Mouse (Mus musculus): Measurements from ENCODE around the gene Zfp354b.
A peak's percentile ranks its signal among the peaks of the same experiment; 100 is the strongest.

The Zfp354b gene

GRCm38 (mm10) chr11:50931451-50931866 lies at the start of gene Zfp354b:
Gene Zfp354b (minus strand): TSS chr11:50931633.
- DNase-seq = peak; percentile 87 to 94

DNA sequence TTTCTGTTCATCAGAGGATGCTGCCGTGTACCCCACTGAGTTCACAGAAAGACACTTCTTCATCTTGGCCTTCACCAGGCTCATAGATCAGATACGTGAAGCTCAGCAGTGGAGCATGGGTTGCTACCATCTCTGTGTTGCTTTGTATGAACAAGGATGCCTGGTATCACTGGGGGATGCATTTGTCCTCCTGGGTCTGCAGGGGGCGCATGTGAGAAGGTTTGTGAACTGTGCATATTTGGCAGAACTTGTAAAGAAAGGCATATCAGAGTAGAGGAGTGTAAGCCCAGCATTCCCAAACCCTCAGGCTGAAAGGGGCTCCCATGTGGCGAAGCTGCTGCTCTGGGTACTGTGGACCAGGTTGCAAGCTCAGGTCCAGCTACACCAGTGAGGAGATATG lies 45.8 kb upstream of the Zfp354b start:
- peak in 1 of 2 experiments; percentile 1 for DNase-seq

DNA sequence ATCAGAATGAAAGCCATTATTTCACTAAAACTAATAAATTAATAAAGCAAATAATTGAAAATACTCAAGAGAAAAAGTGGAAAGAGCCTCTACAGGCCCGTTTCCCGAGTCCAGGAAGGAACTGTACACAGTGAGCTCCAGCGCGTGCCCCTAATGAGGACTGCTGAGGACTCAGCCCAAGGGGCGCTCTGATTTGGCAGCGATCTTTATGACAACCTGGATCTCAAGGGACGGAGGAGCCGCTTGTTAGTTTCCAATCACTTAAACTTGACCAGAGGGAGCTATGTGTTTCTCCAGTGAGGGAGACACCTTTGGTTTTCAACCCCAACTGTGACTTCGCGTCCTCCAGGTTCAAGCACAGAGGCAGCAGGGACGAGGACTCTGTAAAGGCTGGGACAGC lies 34.8 kb upstream of the Zfp354b start, which contains the start of gene Olfr1378:
TSS of gene Olfr1378 (plus strand) at position 301 of the 400 bp plus-strand sequence.
- no peak for DNase-seq

- no peak for DNase-seq
Measured at GRCm38 (mm10) chr11:50964886-50965285, 33.5 kb upstream of the Zfp354b start.

DNA sequence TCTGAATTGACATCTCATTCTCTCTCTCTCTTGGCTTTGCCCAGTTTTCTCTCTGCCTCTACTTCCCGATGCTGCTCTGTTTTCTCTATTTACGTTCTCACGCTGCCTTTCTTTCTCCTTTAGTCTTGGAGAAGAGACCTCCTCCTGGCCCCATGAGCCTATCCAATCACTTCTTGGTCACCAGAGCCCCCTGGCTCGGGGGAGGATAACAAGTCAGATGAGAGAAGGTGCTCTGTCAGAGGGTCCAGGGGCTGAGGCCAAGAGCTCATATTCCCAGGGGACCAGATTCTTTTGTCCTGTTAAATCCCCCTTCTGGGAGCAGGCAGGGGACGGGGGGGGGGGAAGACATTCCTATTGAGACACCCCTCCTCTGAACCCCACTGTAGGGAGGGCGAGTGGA lies 22.2 kb upstream of the Zfp354b start, which contains the start of gene Prop1:
TSS of gene Prop1 (minus strand) at position 101 of the 400 bp plus-strand sequence.
- DNase-seq = no peak

- no peak for DNase-seq
Measured at GRCm38 (mm10) chr11:50952290-50952689, 20.9 kb upstream of the Zfp354b start.

- DNase-seq = no peak
Measured at GRCm38 (mm10) chr11:50943506-50943905, 12.1 kb upstream of the Zfp354b start, which contains the start of gene 4933414I15Rik. Gene 4933414I15Rik (minus strand): TSS chr11:50943765.

DNA sequence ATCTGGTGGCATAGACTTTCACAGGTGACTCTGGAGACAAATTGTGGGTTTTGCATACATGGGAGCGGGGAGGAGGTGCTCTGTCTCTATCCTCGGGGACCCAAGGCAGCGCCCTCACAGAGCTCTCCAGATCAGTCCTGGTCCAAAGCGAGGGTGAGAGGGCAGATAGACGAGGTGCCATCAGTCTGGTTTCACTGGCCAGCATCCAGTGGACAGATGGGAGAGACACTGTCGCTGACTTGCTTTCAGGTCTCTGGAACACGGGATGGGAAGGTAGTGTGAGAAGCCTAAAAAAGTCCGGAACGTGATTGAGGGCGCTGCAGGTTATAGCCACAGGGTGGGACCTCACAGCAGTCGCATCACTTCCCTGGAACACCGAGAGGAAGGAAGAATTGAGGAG lies 11.0 kb upstream of the Zfp354b start:
- DNase-seq = no peak

DNA sequence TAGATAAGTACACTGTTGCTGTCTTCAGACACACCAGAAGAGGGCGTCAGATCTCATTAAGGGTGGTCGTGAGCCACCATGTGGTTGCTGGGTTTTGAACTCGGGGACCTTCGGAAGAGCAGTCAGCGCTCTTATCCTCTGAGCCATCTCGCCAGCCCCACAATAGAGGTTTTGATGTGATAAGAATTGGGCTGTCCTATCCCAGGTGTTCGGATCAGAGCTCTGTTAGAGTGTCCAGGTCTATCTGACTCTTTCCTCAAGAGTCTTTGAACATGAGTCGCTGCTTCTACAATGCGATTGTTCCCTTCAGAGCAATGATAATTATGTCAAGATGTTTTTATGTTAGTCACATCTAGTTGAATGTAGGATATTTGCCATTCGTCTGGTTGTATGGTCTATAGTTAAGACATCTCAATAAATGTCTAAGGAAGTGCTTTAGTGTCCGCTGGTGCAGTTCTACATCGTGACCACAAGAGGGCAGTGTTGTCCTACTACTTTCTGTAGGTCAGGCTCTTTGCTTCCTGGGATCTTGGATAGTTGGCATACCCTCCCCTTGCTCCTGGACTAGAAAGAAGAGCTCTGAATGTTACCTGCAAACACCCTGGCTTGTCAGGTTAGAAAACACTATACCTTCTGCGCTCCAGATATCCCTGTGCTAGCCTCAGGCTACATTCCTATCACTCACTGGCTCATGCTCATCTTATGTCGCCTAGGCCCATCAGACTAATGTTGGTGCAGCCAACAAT lies 8.4 kb upstream of the Zfp354b start:
- DNase-seq = peak; percentile 29 to 38

- no peak for DNase-seq
Measured at GRCm38 (mm10) chr11:50938435-50938834, 7.0 kb upstream of the Zfp354b start.

GRCm38 (mm10) chr11:50932040-50932439 lies 607 bp upstream of the Zfp354b start:
- no peak for DNase-seq

DNA sequence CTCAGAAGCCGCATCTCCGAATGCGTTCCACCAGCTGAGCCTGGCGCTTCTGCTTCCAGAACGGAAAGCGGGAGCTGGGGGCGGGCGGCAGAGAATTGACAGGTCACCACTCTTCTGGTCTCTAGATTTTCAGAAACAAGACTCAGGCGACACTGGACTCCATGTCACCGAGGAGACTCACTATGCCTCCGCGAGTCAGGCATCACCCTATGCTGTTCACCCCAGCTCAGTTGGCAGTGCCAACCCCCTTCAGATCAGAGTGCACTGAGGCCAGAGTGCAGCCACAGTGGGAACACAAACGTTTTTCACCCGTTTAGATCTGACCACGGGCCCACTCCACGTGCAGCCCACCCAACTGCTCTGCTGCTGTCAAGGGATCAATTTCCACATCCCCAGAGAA lies 412 bp downstream of the Zfp354b start:
- peak in 1 of 2 experiments; percentile 38 for DNase-seq

DNA sequence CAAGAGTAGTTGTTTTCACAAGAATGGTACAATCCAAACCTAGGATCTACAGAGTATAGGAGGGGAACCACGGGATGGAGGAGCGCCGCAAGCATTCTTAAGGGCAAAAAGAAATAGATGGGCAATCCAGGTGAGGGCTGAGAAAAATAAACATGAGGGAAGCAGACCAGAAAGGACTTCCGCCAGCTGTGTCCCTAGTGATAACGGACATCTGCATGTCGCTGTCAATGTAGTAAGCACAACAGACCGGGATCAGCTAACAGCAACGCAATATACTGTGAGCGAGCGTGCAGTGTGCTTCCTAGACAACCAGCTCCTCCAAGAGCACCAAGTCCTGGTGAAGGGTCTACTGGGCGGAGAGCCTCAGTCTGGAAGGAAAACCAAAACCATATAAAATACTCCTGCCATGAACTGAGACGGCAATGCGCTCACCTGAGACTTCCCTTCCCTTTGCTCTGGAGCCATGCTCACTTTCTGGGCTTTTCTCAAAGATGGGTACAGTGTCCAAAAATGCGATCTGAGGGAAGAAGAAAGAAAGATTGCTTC lies 891 bp downstream of the Zfp354b start:
- peak in 1 of 2 experiments; percentile 25 for DNase-seq

DNA sequence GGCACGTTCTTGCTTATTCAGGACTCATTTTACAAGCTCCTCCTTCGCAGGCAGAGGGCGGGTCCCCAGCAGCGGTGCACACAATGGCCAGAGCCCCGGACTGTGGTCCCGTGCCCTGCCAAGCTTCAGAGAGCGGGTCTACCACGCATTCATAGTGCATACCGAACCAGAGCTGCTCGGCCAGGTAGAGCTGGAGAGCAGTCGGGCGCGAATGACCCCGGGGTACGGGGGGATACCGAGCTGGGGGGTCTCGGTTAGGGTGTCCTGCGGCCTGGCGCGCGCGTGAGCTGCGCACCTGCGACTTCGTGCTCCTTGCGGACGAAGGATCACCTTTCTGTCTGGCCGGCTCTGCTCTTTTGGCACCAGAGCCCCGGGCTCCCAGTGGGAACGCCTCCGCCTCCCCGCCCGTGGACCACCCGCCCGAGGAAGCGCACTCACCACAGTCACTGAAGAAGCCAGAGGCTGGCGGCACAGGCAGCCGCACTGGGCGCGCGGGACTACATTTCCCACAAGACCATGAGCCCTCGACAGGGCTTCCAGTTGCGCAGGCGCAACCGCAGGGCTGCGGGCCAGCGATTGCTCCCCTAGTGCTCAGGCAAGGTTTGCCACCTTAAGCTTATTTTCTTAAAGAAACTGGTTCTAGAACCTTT lies 15.6 kb downstream of the Zfp354b start, which contains the start of gene Zfp2:
TSS of gene Zfp2 (minus strand) at position 495 of the 650 bp plus-strand sequence.
- peak; percentile 94 for DNase-seq

GRCm38 (mm10) chr11:50914461-50914860 lies 17.0 kb downstream of the Zfp354b start:
- DNase-seq = no peak

- DNase-seq = no peak
Measured at GRCm38 (mm10) chr11:50913301-50913700, 18.1 kb downstream of the Zfp354b start.

DNA sequence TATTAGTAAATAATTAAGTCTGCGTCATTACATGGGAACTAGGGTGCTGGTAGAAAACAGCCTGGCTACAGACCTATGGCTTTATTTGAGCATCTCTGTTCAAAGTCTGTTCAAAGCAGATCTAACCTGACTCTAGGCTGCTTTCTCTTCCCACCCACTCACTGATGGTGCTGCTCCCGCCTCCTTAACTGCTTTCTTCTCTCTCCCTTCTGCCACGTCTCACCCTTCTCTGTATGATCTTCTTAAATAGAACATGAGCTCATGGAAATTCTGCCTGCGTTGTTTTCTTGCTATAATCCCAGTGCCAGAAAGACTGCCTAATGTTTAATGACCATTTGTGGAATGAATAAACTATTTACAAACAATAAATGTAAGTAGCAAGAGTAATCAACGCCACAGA lies 23.3 kb downstream of the Zfp354b start:
- DNase-seq = no peak

DNA sequence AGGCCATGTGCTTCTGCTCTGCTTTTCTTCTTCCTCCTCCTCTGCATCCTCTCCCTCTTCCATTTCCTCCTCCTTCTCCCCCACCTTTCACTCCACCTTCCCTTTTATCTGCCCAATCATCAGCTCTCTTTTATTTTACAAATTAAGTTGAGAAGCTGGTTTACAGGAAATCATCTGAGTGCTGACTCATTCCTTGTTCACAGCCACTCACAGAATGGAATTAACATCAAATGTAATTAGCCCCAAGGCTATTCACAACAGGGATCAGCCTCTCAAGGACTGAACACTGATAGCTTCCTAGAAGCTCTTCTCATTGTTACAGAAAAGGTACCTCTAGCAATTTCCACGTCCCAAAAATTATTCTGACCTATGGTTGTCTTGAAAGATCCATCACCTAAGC lies 34.1 kb downstream of the Zfp354b start:
- no peak for DNase-seq

GRCm38 (mm10) chr11:50892441-50892840 lies 39.0 kb downstream of the Zfp354b start:
- no peak for DNase-seq

DNA sequence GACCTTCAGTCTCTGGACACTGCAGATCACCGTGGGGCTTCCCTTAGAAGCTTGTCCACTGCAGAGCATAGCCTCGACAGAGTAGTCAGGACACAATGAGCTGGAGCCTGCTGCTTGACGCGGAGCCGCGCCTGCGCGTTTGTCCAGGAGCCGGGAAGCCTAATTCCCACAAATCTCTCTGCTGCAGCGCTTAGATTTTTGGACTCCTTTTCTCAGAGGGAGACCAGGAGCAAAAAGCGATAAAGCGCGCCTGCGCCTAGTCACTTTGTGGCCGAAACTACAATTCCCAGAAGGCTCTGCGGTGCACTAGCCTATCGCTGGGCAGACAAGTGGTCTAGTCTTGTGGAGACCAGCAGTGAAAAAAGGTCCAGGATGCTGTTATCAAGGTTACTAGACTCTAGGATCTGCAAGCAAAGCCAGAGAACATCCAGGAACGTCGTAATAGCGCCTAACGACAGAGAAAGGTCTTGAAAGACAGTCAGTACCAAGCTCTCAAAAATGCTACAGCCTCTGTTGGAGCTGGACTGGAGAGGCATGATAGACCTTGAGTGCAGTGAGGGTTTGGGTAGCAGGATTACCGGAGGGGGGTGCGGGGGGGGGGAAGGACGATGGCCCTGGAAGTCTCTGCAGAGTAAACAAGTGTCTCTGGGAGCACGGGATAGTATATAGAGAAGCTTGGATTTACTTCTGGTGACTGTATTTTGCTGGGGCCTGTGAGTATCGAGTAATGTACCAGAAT lies 43.9 kb downstream of the Zfp354b start, which contains the start of gene Zfp454:
TSS of gene Zfp454 (minus strand) at position 262 of the 739 bp plus-strand sequence.
- peak; percentile 95 to 98 for DNase-seq

- DNase-seq = peak in 1 of 2 experiments; percentile 18
Measured at GRCm38 (mm10) chr11:50886933-50887293, 44.5 kb downstream of the Zfp354b start.

GRCm38 (mm10) chr11:50886231-50886932 lies 45.1 kb downstream of the Zfp354b start:
- peak; percentile 44 to 45 for DNase-seq

Data from cerebellum, adult 18-20 months (tissue).